Comparison of ENCODE assay signal across 16 mouse cellular contexts in genomic region chr6:57767112-57767868, GRCm38 (mm10). TPM values are rescaled to one million over a fixed set of nuclear protein-coding genes. Genes with fewer than 3 reads are reported as not detected.
DNase-seq lines count a peak whose midpoint lies in the region; ATAC-seq and TF ChIP-seq lines count a peak whose summit lies in the region.
"Had no signal": no experiment of that assay in that cellular context is flagged by ENCODE, and none has a peak within 500 bp of the region (broad histone marks: within the 10 kb centered on the region; RNA-seq: fewer than 3 reads in every experiment).

No protein-coding gene starts in this region.

- DNase-seq in heart, adult 2 months: no peak
- DNase-seq in 416B (ENCODE audit: low read depth) (peak; percentile 16), MN1 (ENCODE audit: low spot score) (no peak)
- DNase-seq in lung, postnatal 14 days: peak; percentile 1
- no peak for DNase-seq in urinary bladder, postnatal 14 days (ENCODE audit: low spot score)
- no peak for DNase-seq in kidney, postnatal 10 days
- DNase-seq: adrenal gland, postnatal 10 days; B cell, adult 2 months; cerebellum, adult 2 months; kidney, postnatal 4 days had no signal

- H3K4me2 ChIP-seq in heart, embryonic 12.5 days: no peak overlapping the region
- H3K4me2 ChIP-seq: embryonic facial prominence, embryonic 13.5 days; hindbrain, embryonic 15.5 days had no signal

- H3K4me3 ChIP-seq in heart, embryonic 12.5 days: no peak overlapping the region
- H3K4me3 ChIP-seq in heart, adult 2 months: no peak overlapping the region
- peak overlapping the region; percentile 40 for H3K4me3 ChIP-seq in erythroblast, embryonic 14.5 days (replicated peaks)
- H3K4me3 ChIP-seq: embryonic facial prominence, embryonic 13.5 days; hindbrain, embryonic 15.5 days; megakaryocyte, embryonic 14.5 days had no signal

- peaks cover 23% of the 10 kb centered on the region for H3K4me1 ChIP-seq in heart, embryonic 12.5 days (replicated peaks)
- H3K4me1 ChIP-seq in heart, adult 2 months (ENCODE audit: control insufficient read depth, insufficient read depth, low read length): no peaks in the 10 kb centered on the region; the same call in 1 of the 2 replicates
- peaks cover 86% of the 10 kb centered on the region for H3K4me1 ChIP-seq in erythroblast, embryonic 14.5 days (ENCODE audit: control insufficient read depth)
- H3K4me1 ChIP-seq: hindbrain, embryonic 15.5 days had no signal

- no peaks in the 10 kb centered on the region for H3K9me3 ChIP-seq in heart, embryonic 12.5 days (replicated peaks)
- no peaks in the 10 kb centered on the region for H3K9me3 ChIP-seq in erythroblast, embryonic 14.5 days (ENCODE audit: control insufficient read depth, low read length)
- H3K9me3 ChIP-seq: embryonic facial prominence, embryonic 13.5 days; hindbrain, embryonic 15.5 days; megakaryocyte, embryonic 14.5 days had no signal

- TF ChIP-seq EP300 in heart, adult 2 months (IDR thresholded peaks at IDR 0.05; ENCODE audit: insufficient read depth, low read depth, low read length): no peak

- peak; percentile 57; the same call in 1 of the 2 replicates for ATAC-seq in heart, embryonic 12.5 days (ENCODE audit: insufficient number of reproducible peaks, low FRiP score)
- ATAC-seq: forebrain, embryonic 16.5 days had no signal

- WGBS in heart, embryonic 12.5 days: 40% methylated on average over 8 of the region's 8 CpGs
- WGBS in heart, adult 2 months: 47% methylated on average over 8 of the region's 8 CpGs

- H3K27me3 ChIP-seq in heart, embryonic 12.5 days (replicated peaks): no peaks in the 10 kb centered on the region
- H3K27me3 ChIP-seq in heart, adult 2 months (ENCODE audit: control insufficient read depth, insufficient read depth, low read length): no peaks in the 10 kb centered on the region
- H3K27me3 ChIP-seq in erythroblast, embryonic 14.5 days (ENCODE audit: control insufficient read depth): no peaks in the 10 kb centered on the region
- H3K27me3 ChIP-seq: embryonic facial prominence, embryonic 13.5 days; hindbrain, embryonic 15.5 days; megakaryocyte, embryonic 14.5 days had no signal

- no peaks in the 10 kb centered on the region for H3K79me2 ChIP-seq in heart, adult 2 months (replicated peaks; ENCODE audit: control insufficient read depth, insufficient read depth, low read length)

- no peak for TF ChIP-seq POLR2A in heart, adult 2 months (IDR thresholded peaks at IDR 0.05; ENCODE audit: insufficient read depth, low read depth, low read length)

- H3K36me3 ChIP-seq in heart, embryonic 12.5 days: peaks cover 6% of the 10 kb centered on the region
- H3K36me3 ChIP-seq in heart, adult 2 months (ENCODE audit: control insufficient read depth, insufficient read depth, low read length): no peaks in the 10 kb centered on the region
- H3K36me3 ChIP-seq in erythroblast, embryonic 14.5 days (ENCODE audit: control insufficient read depth): peaks cover 92% of the 10 kb centered on the region

- no peak overlapping the region for H3K27ac ChIP-seq in heart, embryonic 12.5 days (ENCODE audit: poor library complexity, severe bottlenecking)
- no peak overlapping the region for H3K27ac ChIP-seq in heart, adult 2 months
- H3K27ac ChIP-seq: embryonic facial prominence, embryonic 13.5 days; hindbrain, embryonic 15.5 days had no signal

- intact Hi-C loops in heart, adult 2 months (cut with DNase I): no loop called here

- no peak overlapping the region for H3K9ac ChIP-seq in heart, embryonic 12.5 days
- H3K9ac ChIP-seq in heart, adult 2 months (ENCODE audit: low read depth, low read length): no peak overlapping the region
- H3K9ac ChIP-seq: embryonic facial prominence, embryonic 13.5 days; hindbrain, embryonic 15.5 days had no signal

- TF ChIP-seq CTCF in heart, adult 2 months (IDR thresholded peaks at IDR 0.05): no peak

RNA-seq across cellular contexts. Expression of gene Vopp1, which starts 57.7 kb away (rescaled TPM):
- 33.3 and 39.1 TPM in 2 replicates for polyA plus RNA-seq in heart, embryonic 12.5 days (2016; fragmentation: Nextera tagmentation; extraction: Ambion mirVana)
- total RNA-seq in heart, adult 2 months (2021): 10 to 100 TPM; 21.6 to 23.9 TPM
- polyA plus RNA-seq in heart, adult 2 months (2012; rRNA removed): 11.3 and 13.8 TPM in 2 replicates
- polyA plus RNA-seq in erythroblast, embryonic 14.5 days (2012): 8.1 and 10.8 TPM in 2 replicates

Comparison
In these comparisons a context has a peak if more than half of its experiments do, and no peak if none do; other contexts are left out.
1. DNase-seq: peak in 416B (single experiment) and lung, postnatal 14 days (single experiment); none in heart, adult 2 months (0 of 2), urinary bladder, postnatal 14 days (single experiment), kidney, postnatal 10 days (single experiment) and MN1 (single experiment).